Mouse (Mus musculus): ENCODE data around the gene Cela3b.

Cela3b gene

GRCm38 (mm10) chr4:137373711-137374110 is 56.6 kb downstream of the Cela3b start:
- no peak for DNase-seq (ENCODE audit: low read depth)

- DNase-seq (ENCODE audit: low read depth): no peak
These were observed 58.5 kb downstream of the Cela3b start for GRCm38 (mm10) chr4:137371596-137372523.
